Mouse (Mus musculus) limb, embryonic 15.5 days (tissue): Measurements from ENCODE around the gene Atg4c. TPM values are rescaled to one million over a fixed set of nuclear protein-coding genes. Genes with fewer than 3 reads are reported as not detected.

Experiments
- ATAC-seq: fragments of 200-750 bp; cut with Nextera tagmentation; 2 replicates; pipeline ENCODE4 v1.8.0; 2017; ENCODE audit warnings: low read depth, moderate TSS enrichment; ENCODE audit not compliant: insufficient number of reproducible peaks, low FRiP score, low TSS enrichment
- H3K27ac ChIP-seq: fragments of 300-500 bp; sonication (generic); 2 replicates; pipeline ENCODE4 v1.5.1; 2015; ENCODE audit warnings: moderate library complexity, mild to moderate bottlenecking, inconsistent platforms
- H3K27me3 ChIP-seq: fragments of 300-500 bp; sonication (generic); 2 replicates; pipeline ENCODE4 v1.6.1; 2015; ENCODE audit warnings: inconsistent platforms
- H3K36me3 ChIP-seq: fragments of 300-500 bp; sonication (generic); 2 replicates; pipeline ENCODE4 v1.6.1; 2015; ENCODE audit warnings: inconsistent platforms
- H3K4me1 ChIP-seq: fragments of 300-500 bp; sonication (generic); 2 replicates; pipeline ENCODE4 v1.6.1; 2015; ENCODE audit warnings: inconsistent platforms
- H3K4me2 ChIP-seq: fragments of 300-500 bp; sonication (generic); 2 replicates; pipeline ENCODE4 v1.6.1; 2015; ENCODE audit warnings: mild to moderate bottlenecking, inconsistent platforms
- H3K4me3 ChIP-seq: fragments of 300-500 bp; sonication (generic); 2 replicates; pipeline ENCODE4 v1.5.1; 2015; ENCODE audit warnings: mild to moderate bottlenecking, inconsistent platforms
- H3K9ac ChIP-seq: fragments of 300-500 bp; sonication (generic); 2 replicates; pipeline ENCODE4 v1.6.1; 2015; ENCODE audit warnings: inconsistent platforms
- H3K9me3 ChIP-seq: fragments of 300-500 bp; sonication (generic); 2 replicates; pipeline ENCODE4 v1.6.1; 2016; ENCODE audit warnings: inconsistent platforms
- WGBS: fragments of 180-500 bp; shearing (Covaris S2); methylation state at CpG from one replicate; pipeline ENCODE4 v1.1.7; 2015; 5-methylcytosine and 5-hydroxymethylcytosine counted together
- polyA plus RNA-seq: library from polyadenylated mRNA; unstranded; fragments of >200 nt; fragmentation: Nextera tagmentation; extraction: Ambion mirVana; gene quantifications from 2 replicates; pipeline ENCODE4 v1.2.1, GENCODE M21; 2015

The Atg4c gene
- polyA plus RNA-seq, 1 experiment from 2014 or later: 14.0 TPM

GRCm38 (mm10) chr4:99273979-99274378 is 80.2 kb downstream of the Atg4c start:
- H3K36me3 ChIP-seq: no peaks in the 10 kb centered on the region

GRCm38 (mm10) chr4:99278876-99279275 is 85.1 kb downstream of the Atg4c start:
- 86% methylated on average over 7 of the region's 7 CpGs for WGBS
- H3K9me3 ChIP-seq: no peaks in the 10 kb centered on the region
- no peak for ATAC-seq
- no peaks in the 10 kb centered on the region for H3K36me3 ChIP-seq
- H3K4me1 ChIP-seq: no peaks in the 10 kb centered on the region
- no peak overlapping the region for H3K4me3 ChIP-seq
- H3K27me3 ChIP-seq: no peaks in the 10 kb centered on the region
- H3K27ac ChIP-seq: no peak overlapping the region
- no peak overlapping the region for H3K9ac ChIP-seq
- H3K4me2 ChIP-seq: no peak overlapping the region

More at GRCm38 (mm10) chr4:99273979-99274378, 80.2 kb downstream of the Atg4c start:
- Histone ChIP-seq H3K9me3 (no peaks in the 10 kb centered on the region), H3K27me3 (no peaks in the 10 kb centered on the region), H3K4me1 (no peaks in the 10 kb centered on the region), H3K4me2 (no peak overlapping the region), H3K9ac (no peak overlapping the region), H3K4me3 (no peak overlapping the region), H3K27ac (no peak overlapping the region)
- no peak for ATAC-seq
- WGBS: 59% methylated on average over 7 of the region's 7 CpGs

- ATAC-seq: no peak
- WGBS: 78% methylated on average over 7 of the region's 7 CpGs
- H3K4me2 ChIP-seq: no peak overlapping the region
These were observed 88.0 kb downstream of the Atg4c start for GRCm38 (mm10) chr4:99281711-99282110.

GRCm38 (mm10) chr4:99289286-99289685 is 95.6 kb downstream of the Atg4c start:
- no peaks in the 10 kb centered on the region for H3K9me3 ChIP-seq
- no peaks in the 10 kb centered on the region for H3K27me3 ChIP-seq
- no peaks in the 10 kb centered on the region for H3K36me3 ChIP-seq
- no peak overlapping the region for H3K27ac ChIP-seq
- no peaks in the 10 kb centered on the region for H3K4me1 ChIP-seq
- 83% methylated on average over 10 of the region's 10 CpGs for WGBS
- no peak overlapping the region for H3K4me3 ChIP-seq
- H3K4me2 ChIP-seq: no peak overlapping the region
- H3K9ac ChIP-seq: no peak overlapping the region
- no peak for ATAC-seq

More at GRCm38 (mm10) chr4:99281711-99282110, 88.0 kb downstream of the Atg4c start:
- Histone ChIP-seq H3K4me1 (no peaks in the 10 kb centered on the region), H3K27ac (no peak overlapping the region), H3K9ac (no peak overlapping the region), H3K9me3 (no peaks in the 10 kb centered on the region), H3K27me3 (no peaks in the 10 kb centered on the region), H3K36me3 (no peaks in the 10 kb centered on the region), H3K4me3 (no peak overlapping the region)

GRCm38 (mm10) chr4:99298676-99299075 is 104.9 kb downstream of the Atg4c start:
- WGBS: 13% methylated on average over 4 of the region's 4 CpGs
- no peak for ATAC-seq
- no peak overlapping the region for H3K4me3 ChIP-seq
- no peak overlapping the region for H3K27ac ChIP-seq
- peaks cover 13% of the 10 kb centered on the region for H3K27me3 ChIP-seq
- H3K4me1 ChIP-seq: peaks cover 14% of the 10 kb centered on the region; the same call in 1 of the 2 replicates
- H3K36me3 ChIP-seq: no peaks in the 10 kb centered on the region
- H3K4me2 ChIP-seq: no peak overlapping the region
- no peaks in the 10 kb centered on the region for H3K9me3 ChIP-seq
- H3K9ac ChIP-seq: no peak overlapping the region

GRCm38 (mm10) chr4:99304793-99305192 is 111.1 kb downstream of the Atg4c start:
- H3K4me2 ChIP-seq: no peak overlapping the region
- H3K27me3 ChIP-seq: 0 out of 2 replicates have a peak, but pooled peaks cover 3% of the 10 kb centered on the region
- WGBS: 77% methylated on average over 13 of the region's 13 CpGs
- no peaks in the 10 kb centered on the region for H3K9me3 ChIP-seq
- H3K9ac ChIP-seq: no peak overlapping the region
- no peak overlapping the region for H3K27ac ChIP-seq
- H3K4me1 ChIP-seq: peaks cover 3% of the 10 kb centered on the region; the same call in 1 of the 2 replicates
- no peaks in the 10 kb centered on the region for H3K36me3 ChIP-seq
- no peak for ATAC-seq
- H3K4me3 ChIP-seq: no peak overlapping the region

Other genes starting within 250 kb of the Atg4c start
- 0.57 and 1.6 TPM in 2 replicates for gene Angptl3, start 163.0 kb upstream of the Atg4c start, polyA plus RNA-seq
- gene Dock7, start 73.0 kb upstream of the Atg4c start, polyA plus RNA-seq: 40.4 and 45.9 TPM in 2 replicates
- 0.21 and 0.22 TPM in 2 replicates for gene Gm12689, start 102.0 kb downstream of the Atg4c start, polyA plus RNA-seq